Mouse (Mus musculus) forebrain, postnatal 0 days (tissue): ENCODE results near the gene Acsl5. TPM values are rescaled to one million over a fixed set of nuclear protein-coding genes. Genes with fewer than 3 reads are reported as not detected.
A peak's percentile ranks its signal among the peaks of the same experiment; 100 is the strongest.

ENCODE experiments used
- ATAC-seq: fragments of 200-750 bp; cut with Nextera tagmentation; 2 replicates; pipeline ENCODE4 v1.8.0; 2017; ENCODE audit warnings: mild to moderate bottlenecking, moderate library complexity
- DNase-seq: peaks from one replicate; pipeline ENCODE4 v3.0.0-alpha.2; 2015
- H3K27ac ChIP-seq: fragments of 300-500 bp; sonication (generic); 2 replicates; pipeline ENCODE4 v1.5.1; 2014; ENCODE audit warnings: low read depth, mild to moderate bottlenecking, antibody characterized with exemption, low read length, moderate library complexity, mixed read lengths
- H3K27me3 ChIP-seq: fragments of 300-500 bp; sonication (generic); 2 replicates; pipeline ENCODE4 v1.6.1; 2014; ENCODE audit warnings: mild to moderate bottlenecking, low read length, mixed read lengths; ENCODE audit not compliant: insufficient read depth
- H3K36me3 ChIP-seq: fragments of 300-500 bp; sonication (generic); 2 replicates; pipeline ENCODE4 v1.6.1; 2014; ENCODE audit warnings: mild to moderate bottlenecking, moderate library complexity; ENCODE audit not compliant: insufficient read depth
- H3K4me1 ChIP-seq: fragments of 300-500 bp; sonication (generic); 2 replicates; pipeline ENCODE4 v1.6.1; 2014; ENCODE audit warnings: antibody characterized with exemption; ENCODE audit not compliant: insufficient read depth
- H3K4me2 ChIP-seq: fragments of 300-500 bp; sonication (generic); 2 replicates; pipeline ENCODE4 v1.6.1; 2014; ENCODE audit warnings: low read depth, mild to moderate bottlenecking, moderate library complexity
- H3K4me3 ChIP-seq: fragments of 300-500 bp; sonication (generic); 2 replicates; pipeline ENCODE4 v1.5.1; 2014; ENCODE audit warnings: low read depth, low read length, mixed read lengths
- H3K9ac ChIP-seq: fragments of 300-500 bp; sonication (generic); 2 replicates; pipeline ENCODE4 v1.6.1; 2014; ENCODE audit warnings: mild to moderate bottlenecking
- H3K9me3 ChIP-seq: fragments of 300-500 bp; sonication (generic); 2 replicates; pipeline ENCODE4 v1.6.1; 2016; ENCODE audit warnings: low read length
- CTCF ChIP-seq: sonication (generic); IDR thresholded peaks from 2 replicates; pipeline ENCODE4 v1.5.1; 2016; ENCODE audit warnings: antibody characterized with exemption, control low read depth, low read depth
- WGBS: fragments of 180-500 bp; shearing (Covaris S2); extraction: QIAGEN DNeasy Blood & Tissue Kit; methylation state at CpG from one replicate; pipeline ENCODE4 v1.1.7; 2014; 5-methylcytosine and 5-hydroxymethylcytosine counted together
- polyA plus RNA-seq: library from polyadenylated mRNA; unstranded; fragments of >200 nt; fragmentation: Nextera tagmentation; extraction: Ambion mirVana; gene quantifications from 2 replicates; pipeline ENCODE4 v1.2.1, GENCODE M21; 2015
- total RNA-seq: library from RNA; depleted of rRNA; stranded (reverse); fragments of >200 nt; gene quantifications from 2 replicates; pipeline ENCODE4 v1.2.3, GENCODE M21; 2014

Gene Acsl5
- total and polyA plus RNA-seq, 2 experiments from 2014 or later = 15.9 to 16.6 TPM

DNA sequence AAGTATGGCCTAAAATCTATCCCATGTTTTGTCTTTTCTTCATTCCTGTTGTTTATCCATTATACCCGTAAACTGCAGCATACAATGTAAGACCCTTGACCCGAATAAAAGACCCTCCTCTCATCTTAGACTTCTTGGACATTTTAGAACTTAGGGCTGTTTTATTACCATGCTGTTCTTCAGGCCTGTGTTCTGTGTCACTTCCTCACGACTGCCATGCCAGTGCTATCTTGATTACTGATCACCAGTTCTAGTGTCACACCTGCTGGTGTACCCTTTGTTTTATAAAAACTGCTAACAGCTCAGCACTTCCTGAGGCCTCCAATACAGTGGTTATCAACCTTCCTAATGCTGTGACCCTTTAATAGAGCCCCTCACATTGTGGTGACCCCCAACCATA, 43.8 kb downstream of the Acsl5 start:
- Histone ChIP-seq H3K4me3 (no peak overlapping the region), H3K4me1 (no peaks in the 10 kb centered on the region), H3K9ac (no peak overlapping the region), H3K9me3 (no peaks in the 10 kb centered on the region), H3K4me2 (no peak overlapping the region), H3K27ac (no peak overlapping the region), H3K27me3 (no peaks in the 10 kb centered on the region), H3K36me3 (peaks cover 32% of the 10 kb centered on the region)
- no peak for DNase-seq
- 94% methylated on average over 3 of the region's 3 CpGs for WGBS
- ATAC-seq = no peak
- no peak for TF ChIP-seq CTCF

- ATAC-seq (no peak), DNase-seq (no peak)
- no peak overlapping the region for H3K27ac ChIP-seq
- no peak overlapping the region for H3K9ac ChIP-seq
- no peaks in the 10 kb centered on the region for H3K4me1 ChIP-seq
- no peaks in the 10 kb centered on the region for H3K9me3 ChIP-seq
- TF ChIP-seq CTCF = no peak
- peaks cover 36% of the 10 kb centered on the region for H3K36me3 ChIP-seq
- H3K4me3 ChIP-seq = no peak overlapping the region
- 87% methylated on average over 2 of the region's 2 CpGs for WGBS
- no peak overlapping the region for H3K4me2 ChIP-seq
- H3K27me3 ChIP-seq = no peaks in the 10 kb centered on the region
Measured at GRCm38 (mm10) chr19:55296301-55296700, 44.6 kb downstream of the Acsl5 start.

GRCm38 (mm10) chr19:55297489-55297888, 45.8 kb downstream of the Acsl5 start:
- TF ChIP-seq CTCF = no peak
- Histone ChIP-seq H3K27me3 (no peaks in the 10 kb centered on the region), H3K4me3 (no peak overlapping the region), H3K9ac (no peak overlapping the region), H3K4me2 (no peak overlapping the region), H3K27ac (no peak overlapping the region), H3K9me3 (no peaks in the 10 kb centered on the region), H3K36me3 (peaks cover 48% of the 10 kb centered on the region), H3K4me1 (no peaks in the 10 kb centered on the region)
- 90% methylated on average over 2 of the region's 2 CpGs for WGBS
- ATAC-seq (no peak), DNase-seq (no peak)

GRCm38 (mm10) chr19:55297961-55298360, 46.2 kb downstream of the Acsl5 start:
- Histone ChIP-seq H3K4me3 (no peak overlapping the region), H3K27ac (no peak overlapping the region), H3K4me2 (no peak overlapping the region), H3K9me3 (no peaks in the 10 kb centered on the region), H3K4me1 (no peaks in the 10 kb centered on the region), H3K9ac (no peak overlapping the region), H3K27me3 (no peaks in the 10 kb centered on the region), H3K36me3 (peaks cover 50% of the 10 kb centered on the region)
- TF ChIP-seq CTCF = no peak
- DNase-seq = no peak
- ATAC-seq = no peak
- 87% methylated on average over 5 of the region's 5 CpGs for whole genome bisulfite sequencing

GRCm38 (mm10) chr19:55299378-55299777, 47.6 kb downstream of the Acsl5 start:
- no peak for TF ChIP-seq CTCF
- peaks cover 58% of the 10 kb centered on the region for H3K36me3 ChIP-seq
- no peak overlapping the region for H3K9ac ChIP-seq
- no peak for ATAC-seq
- H3K4me2 ChIP-seq = no peak overlapping the region
- WGBS = 93% methylated on average over 1 of the region's 1 CpGs
- no peaks in the 10 kb centered on the region for H3K4me1 ChIP-seq
- H3K27ac ChIP-seq = no peak overlapping the region
- no peaks in the 10 kb centered on the region for H3K27me3 ChIP-seq
- H3K9me3 ChIP-seq = no peaks in the 10 kb centered on the region
- no peak for DNase-seq
- H3K4me3 ChIP-seq = no peak overlapping the region

GRCm38 (mm10) chr19:55300525-55300924, 48.8 kb downstream of the Acsl5 start:
- no peak for TF ChIP-seq CTCF
- no peak for ATAC-seq
- H3K4me3 ChIP-seq = no peak overlapping the region
- H3K9me3 ChIP-seq = no peaks in the 10 kb centered on the region
- no peak overlapping the region for H3K9ac ChIP-seq
- no peak overlapping the region for H3K27ac ChIP-seq
- H3K4me1 ChIP-seq = no peaks in the 10 kb centered on the region
- no peak for DNase-seq
- peaks cover 55% of the 10 kb centered on the region for H3K36me3 ChIP-seq
- H3K4me2 ChIP-seq = no peak overlapping the region
- 90% methylated on average over 3 of the region's 3 CpGs for WGBS
- no peaks in the 10 kb centered on the region for H3K27me3 ChIP-seq

DNA sequence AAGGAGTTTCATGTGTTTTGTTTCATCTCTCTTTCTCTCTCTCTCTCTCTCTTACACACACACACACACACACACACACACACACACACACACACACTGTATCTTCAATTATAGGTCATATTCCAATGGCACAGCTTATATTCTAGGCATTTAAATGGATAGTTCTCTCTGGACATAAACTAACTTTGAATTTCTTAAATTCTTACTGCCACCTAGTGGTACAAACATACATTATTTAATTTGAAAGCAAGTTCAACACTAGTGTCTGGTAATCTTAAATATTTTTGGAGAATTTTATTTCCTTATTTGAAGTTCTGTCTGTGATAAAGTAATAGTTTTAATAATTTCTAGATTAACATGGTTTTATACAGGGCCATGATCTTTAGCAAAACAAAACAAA, 53.3 kb downstream of the Acsl5 start:
- peak; percentile 55 for TF ChIP-seq CTCF
- no peaks in the 10 kb centered on the region for H3K27me3 ChIP-seq
- no peak overlapping the region for H3K4me3 ChIP-seq
- H3K4me1 ChIP-seq = no peaks in the 10 kb centered on the region
- peaks cover 57% of the 10 kb centered on the region for H3K36me3 ChIP-seq
- no peaks in the 10 kb centered on the region for H3K9me3 ChIP-seq
- DNase-seq (no peak), ATAC-seq (no peak)
- no peak overlapping the region for H3K9ac ChIP-seq
- H3K4me2 ChIP-seq = no peak overlapping the region
- no peak overlapping the region for H3K27ac ChIP-seq

- H3K27ac ChIP-seq = no peak overlapping the region
- no peak overlapping the region for H3K4me2 ChIP-seq
- DNase-seq = no peak
- 88% methylated on average over 8 of the region's 8 CpGs for WGBS
- H3K9me3 ChIP-seq = no peaks in the 10 kb centered on the region
- no peak for ATAC-seq
- H3K9ac ChIP-seq = no peak overlapping the region
- H3K36me3 ChIP-seq = peaks cover 35% of the 10 kb centered on the region
- H3K4me1 ChIP-seq = peaks cover 8% of the 10 kb centered on the region
- TF ChIP-seq CTCF = no peak
- no peak overlapping the region for H3K4me3 ChIP-seq
- no peaks in the 10 kb centered on the region for H3K27me3 ChIP-seq
Measured at GRCm38 (mm10) chr19:55311874-55312273, 60.1 kb downstream of the Acsl5 start.
